Mouse (Mus musculus) liver, postnatal 0 days (tissue): ENCODE measurements at regions not wholly inside any gene's neighbourhood (a gene's known extent, or its start where the extent isn't known, plus 50 kb on each side); places are given as distances from the start of the nearest gene placed in this dataset.

Source experiments
- ATAC-seq: fragments of 200-750 bp; cut with Nextera tagmentation; 2 replicates; pipeline ENCODE4 v1.8.0; 2017; ENCODE audit warnings: mild to moderate bottlenecking, moderate library complexity
- DNase-seq: peaks from one replicate; pipeline ENCODE4 v3.0.0-alpha.2; 2016
- H3K27ac ChIP-seq: fragments of 300-500 bp; sonication (generic); 2 replicates; pipeline ENCODE4 v1.5.1; 2014; ENCODE audit warnings: antibody characterized with exemption, moderate library complexity, mild to moderate bottlenecking, low read depth
- H3K27me3 ChIP-seq: fragments of 300-500 bp; sonication (generic); 2 replicates; pipeline ENCODE4 v1.6.1; 2014; ENCODE audit warnings: low read length, control low read depth, mixed read lengths; ENCODE audit not compliant: insufficient read depth
- H3K36me3 ChIP-seq: fragments of 300-500 bp; sonication (generic); replicated peaks from 2 replicates; pipeline ENCODE4 v1.6.1; 2014; ENCODE audit warnings: mild to moderate bottlenecking, control low read depth, low read length, moderate library complexity, mixed read lengths; ENCODE audit not compliant: insufficient read depth
- H3K4me1 ChIP-seq: fragments of 300-500 bp; sonication (generic); 2 replicates; pipeline ENCODE4 v1.6.1; 2014; ENCODE audit warnings: antibody characterized with exemption, mild to moderate bottlenecking, control low read depth; ENCODE audit not compliant: insufficient read depth
- H3K4me2 ChIP-seq: fragments of 300-500 bp; sonication (generic); 2 replicates; pipeline ENCODE4 v1.6.1; 2014; ENCODE audit warnings: low read depth, mild to moderate bottlenecking, low read length, moderate library complexity, mixed read lengths
- H3K4me3 ChIP-seq: fragments of 300-500 bp; sonication (generic); 2 replicates; pipeline ENCODE4 v1.5.1; 2014; ENCODE audit warnings: low read depth, low read length
- H3K9ac ChIP-seq: fragments of 300-500 bp; sonication (generic); replicated peaks from 2 replicates; pipeline ENCODE4 v1.6.1; 2014; ENCODE audit warnings: mild to moderate bottlenecking, moderate library complexity
- H3K9me3 ChIP-seq: fragments of 300-500 bp; sonication (generic); 2 replicates; pipeline ENCODE4 v1.6.1; 2016; ENCODE audit warnings: mild to moderate bottlenecking, control low read depth, low read length, mixed read lengths
- CTCF ChIP-seq: sonication (generic); IDR thresholded peaks from 2 replicates; pipeline ENCODE4 v1.5.1; 2016; ENCODE audit warnings: antibody characterized with exemption, low read depth
- EP300 ChIP-seq: IDR thresholded peaks from 2 replicates; pipeline ENCODE4 v1.6.1; 2016; ENCODE audit warnings: antibody characterized with exemption, low read depth, mild to moderate bottlenecking
- WGBS: fragments of 180-500 bp; shearing (Covaris S2); extraction: QIAGEN DNeasy Blood & Tissue Kit; methylation state at CpG from one replicate; pipeline ENCODE4 v1.1.7; 2014; ENCODE audit not compliant: insufficient replicate concordance; 5-methylcytosine and 5-hydroxymethylcytosine counted together

DNA sequence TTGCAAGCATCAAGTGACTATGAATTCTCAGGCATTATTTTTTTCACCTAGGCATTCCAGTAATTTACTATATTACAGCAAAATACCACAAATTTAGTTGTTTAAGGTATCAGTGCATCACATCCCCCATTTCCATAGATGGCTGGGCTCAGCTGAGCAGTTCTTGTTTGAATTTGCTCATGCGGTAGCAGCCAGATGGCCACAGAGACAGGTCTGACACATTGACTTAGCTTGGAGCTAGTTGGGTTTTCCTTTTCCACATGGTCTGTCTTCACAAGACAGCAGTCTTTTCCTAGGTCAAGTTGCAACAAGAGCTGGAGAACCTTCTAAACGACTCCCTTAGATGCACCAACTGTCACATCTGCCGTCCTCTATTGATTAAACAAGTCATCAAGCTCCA lies 232.9 kb upstream of the Clnk start:
- TF ChIP-seq CTCF = no peak
- TF ChIP-seq EP300 = no peak
- H3K27ac ChIP-seq = no peak overlapping the region
- H3K4me3 ChIP-seq = no peak overlapping the region
- no peaks in the 10 kb centered on the region for H3K27me3 ChIP-seq
- H3K4me2 ChIP-seq = no peak overlapping the region
- no peak overlapping the region for H3K9ac ChIP-seq
- DNase-seq (no peak), ATAC-seq (no peak)
- 69% methylated on average over 3 of the region's 3 CpGs for WGBS
- H3K36me3 ChIP-seq = no peaks in the 10 kb centered on the region
- no peaks in the 10 kb centered on the region for H3K9me3 ChIP-seq
- H3K4me1 ChIP-seq = no peaks in the 10 kb centered on the region

DNA sequence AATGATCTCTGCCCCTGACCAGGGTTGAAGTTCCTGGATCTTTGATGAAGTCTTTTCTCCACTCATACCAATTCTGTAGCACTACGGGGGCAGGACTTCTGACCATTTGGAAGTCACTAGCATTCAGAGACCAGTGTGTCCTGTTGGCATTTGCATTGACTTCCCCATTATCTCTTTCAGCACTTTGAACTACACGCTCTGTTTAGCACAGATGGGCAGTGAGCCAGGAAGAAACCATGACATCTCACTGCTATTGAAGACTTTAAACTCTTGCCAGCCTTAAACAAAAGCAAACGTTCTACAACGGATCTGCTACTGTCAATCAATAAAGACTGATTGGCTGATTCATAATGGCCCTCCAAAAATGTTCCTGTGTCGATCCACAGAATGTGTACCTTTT lies 222.5 kb upstream of the Clnk start:
- DNase-seq = no peak
- no peak for ATAC-seq
- H3K4me3 ChIP-seq = no peak overlapping the region
- H3K27me3 ChIP-seq = no peaks in the 10 kb centered on the region
- H3K36me3 ChIP-seq = no peaks in the 10 kb centered on the region
- no peak overlapping the region for H3K9ac ChIP-seq
- H3K27ac ChIP-seq = no peak overlapping the region
- no peaks in the 10 kb centered on the region for H3K4me1 ChIP-seq
- H3K9me3 ChIP-seq = no peaks in the 10 kb centered on the region
- TF ChIP-seq CTCF (no peak), EP300 (no peak)
- WGBS = 28% methylated on average over 5 of the region's 5 CpGs
- H3K4me2 ChIP-seq = no peak overlapping the region

DNA sequence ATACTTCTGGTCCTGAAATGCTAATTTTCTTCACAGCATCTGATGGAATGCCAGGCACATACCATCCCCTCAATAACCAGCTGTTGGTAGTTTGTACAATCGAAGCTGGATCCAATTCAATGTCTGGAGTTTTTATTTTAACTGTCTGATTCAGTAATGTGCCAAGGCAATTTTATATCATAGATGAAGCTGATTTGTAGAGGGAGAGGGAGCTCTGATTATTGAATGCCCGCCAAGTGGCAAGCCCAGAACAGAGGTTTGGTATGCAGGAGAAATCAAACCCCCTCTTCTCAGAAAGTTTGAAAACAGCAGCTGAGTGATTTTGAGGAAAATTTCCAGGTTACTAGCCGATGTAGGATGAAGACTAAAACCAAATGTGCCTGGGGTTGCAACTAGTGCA lies 218.3 kb upstream of the Clnk start:
- Histone ChIP-seq H3K27ac (no peak overlapping the region), H3K4me2 (no peak overlapping the region), H3K4me1 (no peaks in the 10 kb centered on the region), H3K9ac (no peak overlapping the region), H3K27me3 (no peaks in the 10 kb centered on the region), H3K9me3 (no peaks in the 10 kb centered on the region), H3K4me3 (no peak overlapping the region), H3K36me3 (no peaks in the 10 kb centered on the region)
- no peak for ATAC-seq
- no peak for DNase-seq
- TF ChIP-seq CTCF = no peak
- TF ChIP-seq EP300 = no peak
- WGBS = 56% methylated on average over 3 of the region's 3 CpGs

DNA sequence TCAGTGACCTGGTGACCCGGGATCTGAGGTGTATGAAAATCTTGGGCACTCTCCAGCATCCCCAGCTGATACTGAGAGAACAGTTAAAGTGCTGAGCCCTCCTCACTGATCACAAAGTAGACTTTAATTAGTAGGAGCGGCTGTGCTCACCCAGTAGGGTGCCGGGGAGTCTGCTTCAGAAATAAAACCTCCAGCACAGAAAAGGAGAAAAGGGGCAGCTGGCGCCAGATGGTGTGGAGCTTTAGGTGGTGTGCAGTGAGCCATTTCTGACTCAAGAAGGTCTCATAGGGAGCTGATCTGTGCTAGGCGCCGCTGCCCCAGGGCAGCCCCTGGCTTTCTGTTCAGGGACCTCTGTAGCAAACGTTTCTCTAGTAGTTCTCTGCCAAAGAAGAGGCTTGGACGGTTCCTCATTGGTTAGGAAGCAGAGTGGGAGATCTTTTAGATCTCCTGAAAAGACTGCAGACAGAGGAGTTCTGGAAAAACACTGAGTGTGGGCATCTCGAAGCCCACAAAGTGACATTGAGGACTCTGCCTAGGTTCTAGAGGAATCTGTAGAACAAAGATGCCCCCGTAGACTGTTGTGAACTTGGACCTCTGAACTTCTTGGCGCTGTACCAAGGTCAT lies 200.1 kb upstream of the Clnk start:
- DNase-seq = no peak
- TF ChIP-seq EP300 = no peak
- no peak for TF ChIP-seq CTCF
- no peaks in the 10 kb centered on the region for H3K4me1 ChIP-seq

GRCm38 (mm10) chr5:39069683-39070082 lies 193.1 kb upstream of the Clnk start:
- DNase-seq (no peak), ATAC-seq (no peak)
- Histone ChIP-seq H3K27ac (no peak overlapping the region), H3K36me3 (no peaks in the 10 kb centered on the region), H3K4me3 (no peak overlapping the region), H3K9ac (no peak overlapping the region), H3K4me1 (no peaks in the 10 kb centered on the region), H3K4me2 (no peak overlapping the region), H3K27me3 (no peaks in the 10 kb centered on the region), H3K9me3 (no peaks in the 10 kb centered on the region)
- TF ChIP-seq EP300 (no peak), CTCF (no peak)
- 58% methylated on average over 3 of the region's 3 CpGs for WGBS

More for the DNA sequence above, 200.1 kb upstream of the Clnk start:
- H3K9me3 ChIP-seq = no peaks in the 10 kb centered on the region
- no peaks in the 10 kb centered on the region for H3K27me3 ChIP-seq
- no peaks in the 10 kb centered on the region for H3K36me3 ChIP-seq
- WGBS = 68% methylated on average over 11 of the region's 11 CpGs
- no peak overlapping the region for H3K9ac ChIP-seq
- H3K27ac ChIP-seq = no peak overlapping the region
- no peak overlapping the region for H3K4me3 ChIP-seq
- no peak for ATAC-seq
- no peak overlapping the region for H3K4me2 ChIP-seq

- H3K27me3 ChIP-seq = no peaks in the 10 kb centered on the region
- no peak overlapping the region for H3K4me2 ChIP-seq
- TF ChIP-seq EP300 = no peak
- no peak for TF ChIP-seq CTCF
- 64% methylated on average over 3 of the region's 3 CpGs for WGBS
- no peak for ATAC-seq
- H3K36me3 ChIP-seq = no peaks in the 10 kb centered on the region
- no peaks in the 10 kb centered on the region for H3K4me1 ChIP-seq
- H3K4me3 ChIP-seq = no peak overlapping the region
- DNase-seq = no peak
- no peak overlapping the region for H3K9ac ChIP-seq
- H3K27ac ChIP-seq = no peak overlapping the region
- H3K9me3 ChIP-seq = no peaks in the 10 kb centered on the region
These were observed 186.4 kb upstream of the Clnk start for GRCm38 (mm10) chr5:39063061-39063460.
